Mouse (Mus musculus) embryonic fibroblast, embryonic 13.5 days (primary cell): ENCODE data around the gene Ttc23.

ENCODE experiments used
- CTCF ChIP-seq: IDR thresholded peaks from 2 replicates; pipeline ENCODE4 v1.5.1; 2011; ENCODE audit warnings: mild to moderate bottlenecking, control low read depth, low read length, moderate library complexity, borderline replicate concordance; ENCODE audit not compliant: insufficient read depth
- POLR2A ChIP-seq: IDR thresholded peaks from 2 replicates; pipeline ENCODE4 v1.6.1; 2011; ENCODE audit warnings: low read depth, mild to moderate bottlenecking, control low read depth, low read length, moderate library complexity

DNA sequence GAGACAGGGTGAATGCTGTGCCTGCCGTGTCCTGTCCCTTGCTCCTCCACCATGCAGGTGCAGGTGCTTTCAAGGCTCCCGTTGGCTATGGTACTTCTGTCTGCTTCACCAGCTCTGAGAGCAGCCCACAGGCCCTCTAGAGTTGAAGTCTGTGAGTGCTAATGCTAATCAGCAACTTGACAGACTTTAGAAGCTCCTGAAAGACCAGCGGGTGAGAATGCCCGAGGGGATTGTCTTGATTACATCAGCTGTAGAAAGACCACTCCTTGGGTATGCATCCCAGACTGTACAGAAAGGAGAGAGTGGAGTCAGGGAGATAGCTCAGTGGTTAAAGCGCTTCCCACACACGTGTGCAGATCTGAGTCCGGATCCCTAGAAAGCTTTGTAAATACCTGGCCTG, 144.0 kb downstream of the Ttc23 start:
- TF ChIP-seq POLR2A (no peak), CTCF (no peak)
